Mouse (Mus musculus) myocyte (in vitro differentiated cells): ENCODE measurements at regions not wholly inside any gene's neighbourhood (a gene's known extent, or its start where the extent isn't known, plus 50 kb on each side); places are given as distances from the start of the nearest gene placed in this dataset.

Experiments
- H3K27me3 ChIP-seq: one replicate; pipeline ENCODE4 v1.6.1; 2011; ENCODE audit not compliant: control insufficient read depth, insufficient read depth, insufficient read length
- H3K36me3 ChIP-seq: one replicate; pipeline ENCODE4 v1.6.1; 2011; ENCODE audit not compliant: control insufficient read depth, insufficient read depth
- H3K4me2 ChIP-seq: one replicate; pipeline ENCODE4 v1.6.1; 2011; ENCODE audit warnings: low read depth, control low read depth
- H3K4me3 ChIP-seq: one replicate; pipeline ENCODE4 v1.5.1; 2011; ENCODE audit warnings: mild to moderate bottlenecking, control low read depth, moderate library complexity
- H3K79me2 ChIP-seq: one replicate; pipeline ENCODE4 v1.6.1; 2011; ENCODE audit not compliant: control insufficient read depth, insufficient read depth
- H3ac ChIP-seq: one replicate; pipeline ENCODE4 v1.6.1; 2011; ENCODE audit not compliant: control insufficient read depth, insufficient read length
- CEBPB ChIP-seq: IDR thresholded peaks from 2 replicates; pipeline ENCODE4 v1.6.1; 2011; ENCODE audit warnings: mild to moderate bottlenecking, moderate library complexity; ENCODE audit not compliant: poor library complexity, insufficient read depth, severe bottlenecking
- E2F4 ChIP-seq: IDR thresholded peaks from one replicate; pipeline ENCODE4 v1.6.1; 2011; ENCODE audit warnings: mild to moderate bottlenecking, control low read depth, moderate library complexity; ENCODE audit not compliant: insufficient read depth
- MAX ChIP-seq: IDR thresholded peaks from one replicate; pipeline ENCODE4 v1.6.1; 2011; ENCODE audit warnings: low read depth, mild to moderate bottlenecking, control low read depth
- MYOD1 ChIP-seq, 3 experiments: IDR thresholded peaks; one replicate each; pipeline ENCODE4 v1.6.1; 2011; ENCODE audit warnings: control low read depth in 2 of 3, low read depth in 2 of 3, mild to moderate bottlenecking in 2 of 3, moderate library complexity in 1 of 3; ENCODE audit not compliant: insufficient read length in 2 of 3, control insufficient read depth in 1 of 3
- MYOG ChIP-seq, 3 experiments: IDR thresholded peaks; one replicate each; pipeline ENCODE4 v1.6.1; 2011; ENCODE audit warnings: control low read depth in 2 of 3, low read depth in 2 of 3, mild to moderate bottlenecking in 2 of 3; ENCODE audit not compliant: insufficient read length in 2 of 3, control insufficient read depth in 1 of 3, insufficient read depth in 1 of 3
- POLR2A ChIP-seq: IDR thresholded peaks from one replicate; pipeline ENCODE4 v1.6.1; 2011; ENCODE audit warnings: low read depth, mild to moderate bottlenecking, control low read depth, moderate library complexity; ENCODE audit not compliant: insufficient read length
- POLR2AphosphoS2 ChIP-seq: IDR thresholded peaks from one replicate; pipeline ENCODE4 v1.6.1; 2011; ENCODE audit warnings: low read depth, control low read depth; ENCODE audit not compliant: insufficient read length
- REST ChIP-seq: IDR thresholded peaks from one replicate; pipeline ENCODE4 v1.6.1; 2011; ENCODE audit warnings: mild to moderate bottlenecking, control low read depth, moderate library complexity; ENCODE audit not compliant: insufficient read depth, insufficient read length
- SRF ChIP-seq: IDR thresholded peaks from one replicate; pipeline ENCODE4 v1.6.1; 2011; ENCODE audit warnings: low read depth; ENCODE audit not compliant: control insufficient read depth, insufficient read length
- TCF12 ChIP-seq: IDR thresholded peaks from one replicate; pipeline ENCODE4 v1.6.1; 2011; ENCODE audit warnings: mild to moderate bottlenecking, control low read depth; ENCODE audit not compliant: poor library complexity, insufficient read depth, severe bottlenecking
- TCF3 ChIP-seq: IDR thresholded peaks from one replicate; pipeline ENCODE4 v1.6.1; 2011; ENCODE audit warnings: low read depth, control low read depth; ENCODE audit not compliant: insufficient read length
- USF1 ChIP-seq: IDR thresholded peaks from one replicate; pipeline ENCODE4 v1.6.1; 2011; ENCODE audit warnings: low read depth, mild to moderate bottlenecking, control low read depth, moderate library complexity

DNA sequence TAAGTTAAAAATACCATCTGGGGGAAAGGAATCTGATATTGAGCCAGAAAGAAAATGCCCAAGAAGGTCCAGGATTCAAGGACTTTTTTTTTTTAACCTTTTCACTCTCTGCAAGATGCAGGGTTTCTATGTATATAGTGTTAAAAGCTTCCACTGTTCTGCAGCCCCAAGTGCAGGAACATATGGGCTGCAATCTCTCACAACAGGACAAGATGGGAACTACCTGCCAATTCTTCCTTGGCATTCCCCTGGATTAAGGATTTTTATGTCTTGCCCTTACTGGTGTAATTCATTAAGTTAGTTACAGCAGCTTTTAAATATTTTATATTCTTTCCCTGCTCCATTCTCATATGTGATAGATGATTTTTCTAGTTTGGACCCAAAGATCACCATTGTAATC is 116.9 kb upstream of the Dmac1 start:
- Histone ChIP-seq H3ac (no peak overlapping the region), H3K79me2 (no peaks in the 10 kb centered on the region), H3K4me2 (no peak overlapping the region), H3K4me3 (no peak overlapping the region), H3K27me3 (no peaks in the 10 kb centered on the region), H3K36me3 (no peaks in the 10 kb centered on the region)
- TF ChIP-seq TCF3 = no peak
- TF ChIP-seq REST = no peak
- no peak for TF ChIP-seq SRF
- TF ChIP-seq MYOD1 (IDR thresholded peaks at IDR 0.05; ENCODE audit: control insufficient read depth in 1 of 3, insufficient read length in 2 of 3, low read depth in 2 of 3) = no peak
- TF ChIP-seq CEBPB = no peak
- no peak for TF ChIP-seq MYOG (IDR thresholded peaks at IDR 0.05; ENCODE audit: control insufficient read depth in 1 of 3, insufficient read depth in 1 of 3, insufficient read length in 2 of 3, low read depth in 2 of 3)
- no peak for TF ChIP-seq MAX
- TF ChIP-seq E2F4 = no peak
- TF ChIP-seq POLR2A = no peak
- no peak for TF ChIP-seq USF1
- TF ChIP-seq TCF12 = no peak
- no peak for TF ChIP-seq POLR2AphosphoS2

DNA sequence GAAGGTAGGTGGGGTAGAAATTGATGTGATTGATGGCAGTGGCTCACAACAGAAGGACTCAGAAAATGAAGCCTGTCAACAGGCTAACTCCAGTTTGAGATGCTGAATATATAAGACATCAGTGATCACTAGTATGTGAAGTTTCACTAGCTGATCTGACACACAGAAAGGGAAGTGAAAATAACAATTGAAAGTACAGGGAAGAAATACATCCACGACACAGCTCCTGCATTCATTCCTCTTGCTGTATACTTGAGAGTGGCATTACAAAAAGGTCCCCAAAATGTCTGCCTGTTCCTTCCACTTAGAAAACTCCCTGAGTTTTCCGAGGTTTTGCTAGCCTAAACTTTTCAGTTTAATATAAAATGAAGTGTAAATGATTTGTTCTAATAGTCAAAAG is 116.2 kb upstream of the Dmac1 start:
- no peak overlapping the region for H3ac ChIP-seq
- no peaks in the 10 kb centered on the region for H3K79me2 ChIP-seq
- no peak overlapping the region for H3K4me3 ChIP-seq
- no peaks in the 10 kb centered on the region for H3K36me3 ChIP-seq
- no peak for TF ChIP-seq USF1
- no peak for TF ChIP-seq SRF
- TF ChIP-seq REST = no peak
- no peak for TF ChIP-seq MYOG (IDR thresholded peaks at IDR 0.05; ENCODE audit: control insufficient read depth in 1 of 3, insufficient read depth in 1 of 3, insufficient read length in 2 of 3, low read depth in 2 of 3)
- H3K27me3 ChIP-seq = no peaks in the 10 kb centered on the region
- H3K4me2 ChIP-seq = no peak overlapping the region

DNA sequence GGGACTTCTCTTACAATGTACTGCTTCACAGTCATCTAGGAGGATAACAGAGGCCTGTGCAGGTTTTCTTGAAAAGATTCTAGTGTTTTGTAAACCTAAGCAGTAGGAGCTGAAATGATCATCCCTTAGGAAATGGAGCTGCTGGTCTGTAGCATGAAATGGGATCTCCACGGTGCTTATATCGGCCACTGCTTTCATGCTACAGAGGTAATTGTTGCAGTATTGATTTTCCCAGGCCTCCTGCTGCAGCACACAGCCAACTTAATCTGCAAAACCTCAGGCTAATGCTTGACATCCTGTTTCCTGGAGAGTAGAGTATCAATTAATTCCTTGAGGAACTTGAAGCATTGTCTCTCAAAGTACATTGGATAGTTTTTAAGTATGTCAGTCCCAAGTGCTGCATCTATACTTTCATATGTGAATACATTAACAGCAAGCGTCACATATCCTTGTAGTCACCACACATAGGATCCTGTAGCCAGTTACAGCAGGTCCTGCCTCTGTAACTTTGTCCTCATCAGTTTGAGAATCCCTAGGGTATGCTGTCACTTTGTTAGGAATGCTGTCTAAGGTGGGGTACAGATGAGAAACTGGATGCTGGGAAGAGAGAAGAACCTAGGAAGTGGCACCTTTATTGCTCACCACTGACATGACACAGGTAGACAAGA is 108.3 kb upstream of the Dmac1 start:
- H3K27me3 ChIP-seq = no peaks in the 10 kb centered on the region
- TF ChIP-seq POLR2A = no peak
- TF ChIP-seq POLR2AphosphoS2 = no peak
- no peak for TF ChIP-seq MAX
- TF ChIP-seq SRF = no peak
- no peak for TF ChIP-seq TCF12
- TF ChIP-seq MYOD1 (IDR thresholded peaks at IDR 0.05; ENCODE audit: control insufficient read depth in 1 of 3, insufficient read length in 2 of 3, low read depth in 2 of 3) = no peak
- no peak for TF ChIP-seq E2F4
- no peak for TF ChIP-seq REST
- no peak for TF ChIP-seq MYOG (IDR thresholded peaks at IDR 0.05; ENCODE audit: control insufficient read depth in 1 of 3, insufficient read depth in 1 of 3, insufficient read length in 2 of 3, low read depth in 2 of 3)
- no peak for TF ChIP-seq CEBPB
- no peak overlapping the region for H3ac ChIP-seq
- no peak overlapping the region for H3K4me2 ChIP-seq
- H3K36me3 ChIP-seq = no peaks in the 10 kb centered on the region
- no peaks in the 10 kb centered on the region for H3K79me2 ChIP-seq
- no peak overlapping the region for H3K4me3 ChIP-seq

DNA sequence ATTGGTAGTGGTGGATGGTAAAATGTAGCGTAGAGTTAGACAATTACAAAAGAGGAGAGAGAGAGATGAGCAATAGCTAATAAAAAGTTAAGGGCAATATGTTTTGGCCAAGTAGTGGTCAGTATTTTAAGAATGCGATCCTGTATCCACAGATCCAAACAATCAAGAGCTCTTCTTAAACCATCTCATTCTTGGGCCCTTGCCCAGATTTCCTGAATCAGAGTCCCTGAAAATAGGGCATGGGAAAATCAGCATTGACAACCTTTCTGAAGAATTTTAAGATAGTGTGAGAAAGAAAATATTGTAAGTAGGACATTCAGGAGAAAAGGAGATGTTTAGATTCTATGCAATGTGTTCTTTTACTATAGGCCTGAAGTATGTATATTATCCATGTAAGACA is 81.4 kb upstream of the Dmac1 start:
- H3K4me2 ChIP-seq = no peak overlapping the region
- TF ChIP-seq SRF (no peak), E2F4 (no peak), POLR2AphosphoS2 (no peak), MAX (no peak), USF1 (no peak), REST (no peak), TCF12 (no peak), TCF3 (no peak), CEBPB (no peak), POLR2A (no peak), MYOG (IDR thresholded peaks at IDR 0.05; ENCODE audit: control insufficient read depth in 1 of 3, insufficient read depth in 1 of 3, insufficient read length in 2 of 3, low read depth in 2 of 3) (no peak)
- no peak overlapping the region for H3K4me3 ChIP-seq
- no peak overlapping the region for H3ac ChIP-seq
- no peaks in the 10 kb centered on the region for H3K27me3 ChIP-seq
- no peaks in the 10 kb centered on the region for H3K79me2 ChIP-seq
- no peaks in the 10 kb centered on the region for H3K36me3 ChIP-seq

DNA sequence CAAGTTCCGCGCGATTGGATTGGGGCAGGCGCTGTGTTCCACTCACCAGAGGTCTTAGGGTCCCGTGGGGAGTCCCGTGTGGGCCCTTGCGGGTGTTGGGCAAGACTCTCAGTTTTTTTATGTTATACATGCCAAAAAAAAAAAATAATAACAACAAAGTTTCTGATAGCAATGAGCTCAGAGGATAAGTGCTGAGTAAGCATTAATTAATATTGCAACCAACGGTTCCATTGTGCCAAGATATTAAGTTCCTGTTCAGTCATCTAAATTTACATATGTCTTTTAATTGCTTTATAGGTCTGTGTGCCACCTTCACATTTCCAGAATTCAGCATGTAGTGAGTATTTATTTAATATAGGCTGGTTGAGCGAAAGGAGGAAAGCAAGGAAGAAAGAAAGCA is 77.5 kb upstream of the Dmac1 start:
- no peak overlapping the region for H3K4me3 ChIP-seq
- no peaks in the 10 kb centered on the region for H3K27me3 ChIP-seq
- no peak overlapping the region for H3K4me2 ChIP-seq
- H3K36me3 ChIP-seq = no peaks in the 10 kb centered on the region
- H3ac ChIP-seq = no peak overlapping the region
- H3K79me2 ChIP-seq = no peaks in the 10 kb centered on the region
- TF ChIP-seq MAX (no peak), E2F4 (no peak)
